In genomic region chr19:26617287-26617686, GRCm38 (mm10) we compare ENCODE assay signal across 29 mouse cellular contexts.
"Had no signal": no experiment of that assay in that cellular context is flagged by ENCODE, and none has a peak within 500 bp of the region (broad histone marks: within the 10 kb centered on the region; RNA-seq: fewer than 3 reads in every experiment).

No protein-coding gene starts in this region.

- H3K4me3 ChIP-seq: left cerebral cortex, adult 2 months; limb, embryonic 10.5 days; limb, embryonic 12.5 days; limb, embryonic 13.5 days; limb, embryonic 15.5 days; liver, embryonic 12.5 days; liver, embryonic 13.5 days; liver, embryonic 15.5 days; lung, embryonic 15.5 days; megakaryocyte, embryonic 14.5 days; midbrain, embryonic 10.5 days; midbrain, embryonic 12.5 days; midbrain, embryonic 13.5 days; midbrain, embryonic 15.5 days; myocyte; neural tube, embryonic 12.5 days; neural tube, embryonic 13.5 days had no signal

- ATAC-seq: liver, embryonic 12.5 days; liver, postnatal 0 days; midbrain, embryonic 13.5 days; midbrain, embryonic 15.5 days; midbrain, embryonic 16.5 days had no signal

- H3K27me3 ChIP-seq: limb, embryonic 12.5 days; limb, embryonic 13.5 days; limb, embryonic 15.5 days; liver, embryonic 12.5 days; liver, embryonic 13.5 days; liver, embryonic 15.5 days; lung, embryonic 15.5 days; megakaryocyte, embryonic 14.5 days; midbrain, embryonic 12.5 days; midbrain, embryonic 15.5 days had no signal

- H3K36me3 ChIP-seq: limb, embryonic 10.5 days; liver, embryonic 12.5 days; liver, embryonic 13.5 days; liver, embryonic 15.5 days; midbrain, embryonic 10.5 days; midbrain, embryonic 12.5 days; midbrain, embryonic 15.5 days; neural tube, embryonic 12.5 days had no signal

- DNase-seq: left cerebral cortex, postnatal 4 days; liver; liver, embryonic 13.5 days; liver, postnatal 0 days; lung, adult 18-20 months; lung, adult 2 months; lung, embryonic 14.5 days; midbrain, embryonic 14.5 days had no signal

- H3K4me2 ChIP-seq: limb, embryonic 12.5 days; limb, embryonic 13.5 days; limb, embryonic 15.5 days; liver, embryonic 11.5 days; liver, embryonic 12.5 days; liver, embryonic 13.5 days; liver, embryonic 15.5 days; lung, embryonic 14.5 days; lung, embryonic 15.5 days; midbrain, embryonic 11.5 days; midbrain, embryonic 12.5 days; midbrain, embryonic 13.5 days; midbrain, embryonic 15.5 days; neural tube, embryonic 12.5 days; neural tube, embryonic 13.5 days had no signal

- H3K9me3 ChIP-seq: limb, embryonic 10.5 days; limb, embryonic 12.5 days; limb, embryonic 13.5 days; limb, embryonic 15.5 days; liver, embryonic 12.5 days; liver, embryonic 13.5 days; liver, embryonic 15.5 days; lung, embryonic 15.5 days; megakaryocyte, embryonic 14.5 days; midbrain, embryonic 10.5 days; midbrain, embryonic 12.5 days; midbrain, embryonic 13.5 days; midbrain, embryonic 15.5 days; neural tube, embryonic 12.5 days; neural tube, embryonic 13.5 days had no signal

- H3K27ac ChIP-seq: left cerebral cortex, adult 2 months; limb, embryonic 10.5 days; limb, embryonic 12.5 days; limb, embryonic 13.5 days; limb, embryonic 15.5 days; liver, embryonic 12.5 days; liver, embryonic 13.5 days; liver, embryonic 14.5 days; liver, embryonic 15.5 days; lung, embryonic 15.5 days; macrophage; midbrain, embryonic 10.5 days; midbrain, embryonic 12.5 days; midbrain, embryonic 13.5 days; midbrain, embryonic 15.5 days; neural tube, embryonic 12.5 days; neural tube, embryonic 13.5 days had no signal

- H3K4me1 ChIP-seq: midbrain, embryonic 13.5 days; midbrain, embryonic 15.5 days; neural tube, embryonic 12.5 days; neural tube, embryonic 13.5 days had no signal

- H3K9ac ChIP-seq: limb, embryonic 12.5 days; limb, embryonic 13.5 days; limb, embryonic 15.5 days; liver, embryonic 12.5 days; liver, embryonic 13.5 days; liver, embryonic 14.5 days; liver, embryonic 15.5 days; liver, postnatal 0 days; lung, embryonic 14.5 days; lung, embryonic 15.5 days; midbrain, embryonic 12.5 days; midbrain, embryonic 13.5 days; midbrain, embryonic 15.5 days; neural tube, embryonic 12.5 days; neural tube, embryonic 13.5 days had no signal
